Mouse (Mus musculus): ENCODE results near the gene Acsf2.

DNA sequence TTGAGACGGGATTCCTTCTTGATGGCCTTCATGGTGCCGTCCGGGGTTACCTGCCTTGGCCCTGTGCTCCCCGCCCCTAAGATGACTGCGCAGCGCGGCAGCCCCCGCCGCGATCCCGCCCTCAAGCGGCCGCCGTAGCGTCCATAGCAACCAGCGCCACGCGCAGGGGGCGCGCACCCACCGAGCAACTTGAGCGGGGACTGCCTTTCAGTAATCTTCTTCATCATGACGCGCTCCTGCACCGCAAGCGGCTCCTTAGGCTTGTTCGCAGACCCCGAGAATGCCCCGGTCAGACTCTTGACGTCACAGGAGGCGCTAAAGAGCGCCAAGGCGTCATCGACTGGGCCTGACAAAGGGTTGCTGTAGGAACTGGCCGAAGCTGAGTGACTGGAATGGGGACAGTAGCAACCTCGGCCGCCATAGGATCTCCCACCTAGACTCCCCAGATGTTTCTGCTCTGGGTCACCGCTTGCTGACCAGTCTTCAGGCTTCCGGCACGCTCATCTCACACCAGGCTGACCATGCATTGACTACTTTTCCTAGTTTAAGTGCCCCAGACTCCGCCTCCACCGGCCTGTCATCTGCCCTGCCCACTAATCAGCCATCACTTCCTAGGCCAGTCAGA, 80.3 kb downstream of the Acsf2 start, which contains the start of gene Mycbpap:
- TF ChIP-seq ZC3H11A (IDR thresholded peaks at IDR 0.05; ENCODE audit: low read depth, low read length), result no peak
- no peak for TF ChIP-seq CTCF (IDR thresholded peaks at IDR 0.05 in 2 of 3, conservative IDR thresholded peaks at IDR 0.05 in 1 of 3; ENCODE audit: control insufficient read depth in 1 of 3, insufficient read depth in 1 of 3, low read depth in 2 of 3, low read length in 3 of 3, poor library complexity in 1 of 3, severe bottlenecking in 1 of 3)
- no peak for TF ChIP-seq ZKSCAN1 (IDR thresholded peaks at IDR 0.05; ENCODE audit: low read depth, low read length)
- TF ChIP-seq USF1 (IDR thresholded peaks at IDR 0.05; ENCODE audit: low read depth, low read length), result no peak
- TF ChIP-seq TCF12 (IDR thresholded peaks at IDR 0.05; ENCODE audit: low read depth, low read length), result no peak
- TF ChIP-seq POLR2AphosphoS5 (IDR thresholded peaks at IDR 0.05; ENCODE audit: borderline replicate concordance, low read depth, low read length), result no peak
- TF ChIP-seq MAX (IDR thresholded peaks at IDR 0.05; ENCODE audit: low read length), result no peak
- no peak for TF ChIP-seq E2F4 (IDR thresholded peaks at IDR 0.05; ENCODE audit: borderline replicate concordance, low read depth, low read length)
